Mouse (Mus musculus) kidney, adult 9 months (tissue): ENCODE data around the gene Ppp1r37.
"Not testable (repeated sequence)": the region's sequence is repeated elsewhere in the genome, so short reads cannot be mapped to it uniquely, and the experiment has no call there.

Experiments used
- DNase-seq: peaks from one replicate; pipeline ENCODE4 v3.0.0; 2022

Ppp1r37 gene

DNA sequence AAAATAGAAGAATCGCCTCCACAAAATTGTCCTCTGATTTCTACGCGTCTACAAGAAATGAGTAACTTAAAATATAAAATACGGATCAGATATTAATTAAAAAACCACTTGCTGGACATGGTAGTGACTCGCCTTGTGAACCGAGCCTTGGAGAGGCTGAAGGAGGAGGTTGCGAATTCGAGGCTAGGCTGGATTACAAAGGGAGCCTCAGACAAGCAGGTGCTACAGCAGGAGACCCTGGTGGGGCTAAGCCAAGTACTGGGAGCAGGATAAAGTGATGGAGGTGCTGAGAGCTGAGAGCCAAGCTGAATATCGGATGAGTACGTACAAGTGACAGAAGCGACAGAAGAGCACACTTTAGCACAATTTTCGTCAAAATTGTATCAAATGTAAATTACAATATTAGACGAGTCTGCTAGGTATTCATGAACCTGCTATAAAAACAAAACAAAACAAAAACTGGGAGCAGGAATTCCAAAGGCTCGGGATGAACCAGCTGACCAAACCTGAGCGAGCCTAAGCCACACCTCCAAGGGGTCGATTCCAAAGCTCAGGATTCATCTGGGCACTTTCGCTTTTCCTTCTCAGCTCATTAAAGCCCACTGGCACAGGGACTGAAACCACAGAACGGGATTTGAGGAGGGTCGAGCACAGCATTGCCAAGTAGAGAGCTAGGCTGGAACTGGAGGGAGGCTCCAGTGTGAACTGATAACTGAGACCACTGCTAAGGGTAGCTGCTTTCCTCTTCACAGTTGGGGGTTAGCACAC, at the start of gene Ppp1r37:
Gene Ppp1r37 (minus strand): TSS at position 434 of the 768 bp plus-strand sequence.
- peak; percentile 77 for DNase-seq

DNA sequence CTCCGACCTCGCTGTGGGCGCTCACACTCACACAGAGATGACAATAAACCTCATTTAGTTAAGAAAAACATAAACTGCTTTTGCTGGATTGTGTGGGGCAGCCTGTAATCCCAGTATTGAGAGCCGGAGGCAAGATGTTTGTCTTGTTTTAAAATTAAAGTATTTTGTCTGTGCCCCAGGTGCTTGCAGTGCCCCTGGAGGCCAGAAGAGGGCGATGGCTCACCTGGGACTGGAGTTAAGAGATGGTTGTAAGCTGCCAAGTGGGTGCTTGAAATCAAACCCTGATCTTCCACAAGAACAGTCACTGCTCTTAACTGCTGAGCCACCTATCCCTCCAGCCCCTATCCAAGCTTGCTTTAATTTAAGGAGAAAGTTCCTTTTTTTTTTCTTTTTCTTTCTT, 48.1 kb upstream of the Ppp1r37 start:
- no peak for DNase-seq

DNA sequence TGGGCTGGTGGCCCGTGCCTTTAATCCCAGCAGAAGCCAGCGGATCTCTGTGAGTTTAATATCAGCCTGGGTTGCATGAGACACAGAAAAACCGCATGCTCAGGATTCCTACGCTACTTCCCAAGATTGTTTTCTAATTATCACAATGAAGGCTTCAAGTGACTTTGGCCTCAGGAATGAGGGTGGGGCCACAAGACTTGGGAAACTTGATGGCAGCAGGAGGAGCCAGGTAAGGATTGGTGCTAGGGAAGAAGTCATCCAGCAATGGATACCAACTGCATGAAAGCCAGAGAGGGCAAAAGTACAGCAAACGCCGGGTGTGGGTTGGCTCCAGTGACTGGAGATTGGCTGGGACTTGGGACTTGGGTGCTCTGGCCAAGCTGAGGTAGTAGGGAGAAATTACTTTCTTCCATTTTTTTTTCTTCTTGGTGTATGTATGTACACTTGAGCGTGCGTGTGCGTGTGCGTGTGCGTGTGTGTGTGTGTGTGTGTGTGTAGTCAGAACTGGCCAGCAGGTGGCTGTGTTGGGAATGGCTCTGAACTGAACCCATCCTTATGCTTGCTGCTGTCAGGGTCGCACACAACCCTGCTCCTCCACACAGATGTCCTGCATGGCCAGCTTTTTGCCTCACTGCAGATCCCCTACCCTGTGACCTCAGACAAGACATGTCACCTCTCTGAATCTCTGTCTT, 46.9 kb upstream of the Ppp1r37 start:
- no peak for DNase-seq

DNA sequence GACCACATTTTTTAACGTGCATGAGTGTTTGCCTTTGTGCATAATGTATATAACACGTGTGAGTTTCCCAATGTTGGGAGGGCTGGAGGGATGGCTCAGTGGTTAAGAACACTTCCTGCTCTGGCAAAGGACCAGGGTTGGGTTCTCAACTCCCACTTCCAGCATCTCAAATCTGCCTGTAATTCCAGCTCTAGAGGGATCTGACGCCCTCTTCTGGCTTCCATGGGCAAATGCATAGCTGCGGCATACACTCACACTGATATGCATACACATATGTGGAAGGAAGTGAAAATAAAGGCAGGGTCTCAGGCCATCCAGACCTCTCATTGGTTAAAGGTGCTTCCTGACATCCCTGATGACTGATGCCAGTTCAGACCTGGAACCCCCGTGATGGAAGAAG, 44.4 kb upstream of the Ppp1r37 start:
- no peak for DNase-seq

DNA sequence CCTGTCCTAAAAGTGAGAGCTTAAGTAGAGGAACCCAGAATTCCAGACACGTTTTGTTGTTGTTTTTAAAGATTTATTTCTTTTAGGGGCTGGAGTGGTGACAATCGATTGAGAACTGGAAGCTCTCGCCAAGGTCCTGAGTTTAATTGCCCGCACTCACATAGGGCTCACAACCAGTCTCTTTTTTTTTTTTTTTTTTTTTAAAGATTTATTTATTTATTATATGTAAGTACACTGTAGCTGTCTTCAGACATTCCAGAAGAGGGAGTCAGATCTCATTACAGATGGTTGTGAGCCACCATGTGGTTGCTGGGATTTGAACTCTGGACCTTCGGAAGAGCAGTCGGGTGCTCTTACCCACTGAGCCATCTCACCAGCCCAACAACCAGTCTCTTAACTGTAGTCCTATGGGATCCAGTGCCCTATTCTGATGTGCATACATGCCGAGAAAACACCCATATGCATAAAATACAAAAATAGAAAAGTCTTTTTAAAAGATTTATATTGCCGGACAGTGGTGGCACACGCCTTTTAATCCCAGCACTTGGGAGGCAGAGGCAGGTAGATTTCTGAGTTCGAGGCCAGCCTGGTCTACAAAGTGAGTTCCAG, 41.8 kb upstream of the Ppp1r37 start:
- not testable (repeated sequence) for DNase-seq

DNA sequence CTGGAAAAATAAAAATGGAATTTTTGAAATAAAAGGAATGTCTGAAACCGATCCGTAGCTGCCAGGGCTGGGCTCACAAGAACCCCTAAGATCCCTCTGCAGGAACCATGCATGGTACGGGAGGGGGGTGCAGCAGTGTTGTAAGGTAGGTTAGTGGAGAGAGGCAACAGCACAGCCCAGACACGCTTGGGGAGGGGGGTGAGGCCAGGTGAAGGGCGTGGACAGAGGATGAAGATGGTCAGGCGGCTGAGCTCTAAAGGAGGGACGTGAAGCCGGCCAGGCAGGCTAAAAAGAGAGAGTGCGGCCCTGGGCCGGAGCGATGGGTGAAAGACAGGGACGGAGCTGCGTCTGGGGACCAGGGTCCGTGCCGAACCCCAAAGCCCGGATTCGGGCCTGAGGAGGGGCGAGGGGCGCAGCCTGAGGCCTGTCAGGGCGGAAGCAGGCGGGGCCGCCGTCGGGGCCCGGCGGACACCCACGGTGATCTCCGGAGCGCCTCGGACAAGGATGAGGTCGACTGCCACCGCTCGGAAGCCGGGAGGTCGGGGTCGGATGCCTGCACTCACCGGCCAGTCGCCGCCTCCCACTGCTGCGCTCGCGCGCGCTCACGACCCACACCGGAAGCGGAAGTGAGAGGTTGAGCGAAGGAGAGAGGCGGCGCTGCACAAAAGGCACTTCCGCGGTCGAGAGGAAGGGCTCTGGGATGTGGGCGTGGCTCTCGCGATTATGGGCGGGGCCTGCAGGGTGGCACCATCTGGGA, 41.2 kb upstream of the Ppp1r37 start, which contains the start of gene Clasrp:
Gene Clasrp (minus strand): TSS at position 638 of the 757 bp plus-strand sequence.
- DNase-seq: peak; percentile 98

DNA sequence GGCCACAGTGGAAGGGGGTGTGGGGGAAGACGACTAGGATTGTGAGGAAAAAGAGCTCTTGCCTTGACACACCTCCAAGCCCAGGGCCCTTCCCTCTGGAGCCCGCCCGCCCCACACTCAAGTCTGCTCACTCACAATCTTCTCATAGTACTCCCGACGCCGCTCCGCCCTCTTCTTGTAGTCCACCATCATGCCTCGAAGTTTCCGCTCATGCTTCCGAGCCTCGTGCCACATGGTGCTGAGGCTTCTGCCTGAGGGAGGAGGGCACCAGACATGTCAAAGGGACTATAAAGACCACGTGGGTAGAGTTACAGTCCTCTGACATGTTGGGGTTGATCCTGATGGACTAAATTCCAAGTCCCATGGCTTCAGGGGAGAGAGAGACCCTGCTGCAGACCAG, 40.2 kb upstream of the Ppp1r37 start:
- no peak for DNase-seq

DNA sequence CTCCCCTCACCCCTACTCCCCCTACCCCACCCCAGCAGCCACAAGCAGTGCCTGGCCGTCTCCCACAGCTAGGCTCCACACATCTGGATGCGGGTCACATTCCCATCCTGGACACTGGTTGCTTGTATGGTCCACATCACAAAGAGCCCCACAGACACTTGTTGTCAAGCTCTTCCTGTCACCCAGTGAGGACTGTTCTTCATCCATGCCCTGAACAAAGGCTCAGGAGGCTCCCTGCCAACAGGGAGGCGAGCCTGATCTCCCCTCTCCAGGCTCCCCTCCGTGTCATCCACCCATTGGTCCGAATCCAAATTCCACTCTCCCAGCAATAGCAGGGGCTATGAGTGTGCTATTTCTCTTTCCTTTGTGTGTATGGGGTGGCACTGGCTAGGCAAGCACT, 37.7 kb upstream of the Ppp1r37 start:
- no peak for DNase-seq

DNA sequence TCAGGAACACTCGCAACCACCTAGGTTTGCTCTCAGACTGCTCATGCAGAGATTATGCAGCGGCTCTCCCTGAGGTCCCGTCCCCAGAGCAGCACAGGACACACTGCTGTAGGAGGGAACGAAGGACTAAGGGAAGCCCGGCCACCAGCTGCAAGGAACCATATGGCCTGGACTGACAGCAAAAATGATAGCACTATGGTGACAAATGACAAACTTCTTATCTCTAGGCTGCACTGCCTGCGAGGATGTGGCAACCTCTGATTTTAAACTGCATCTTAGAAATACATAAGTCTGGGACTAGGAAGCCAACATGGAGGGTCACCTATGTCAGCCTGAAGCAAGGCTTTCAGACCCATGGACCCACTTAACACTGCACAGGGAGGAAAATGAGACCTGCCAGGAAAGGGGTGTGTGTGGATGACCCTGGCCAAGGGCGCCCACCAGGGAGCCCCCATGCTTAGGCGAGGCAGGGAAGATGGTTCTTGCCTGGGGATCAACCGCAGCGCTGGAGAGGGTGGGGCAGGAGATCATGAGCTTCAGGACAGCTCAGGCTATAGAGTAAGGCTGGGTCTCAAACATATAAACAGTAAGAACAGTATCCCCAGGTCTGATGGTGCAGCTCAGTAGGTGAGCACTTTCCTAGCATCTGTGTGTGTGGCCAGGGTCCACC, 30.3 kb upstream of the Ppp1r37 start:
- no peak for DNase-seq

DNA sequence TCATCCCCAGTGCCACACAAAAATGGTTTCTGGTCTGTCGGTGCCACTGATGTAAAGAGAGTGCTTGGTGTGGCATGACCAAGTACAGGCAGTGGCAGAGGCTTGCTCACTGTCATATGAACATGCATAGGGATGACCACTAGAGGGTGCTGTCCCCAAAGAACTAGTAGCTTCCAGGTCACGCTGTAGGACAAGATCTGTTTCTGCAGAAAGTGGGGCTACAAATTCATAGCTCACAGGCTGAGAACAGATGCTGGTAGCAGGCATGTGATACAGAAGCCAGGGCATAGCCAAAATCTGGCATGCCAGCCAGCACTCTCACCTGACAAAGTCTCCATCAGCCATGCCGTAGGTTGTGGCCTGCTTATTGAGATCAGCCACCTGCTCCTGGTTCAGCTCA, 27.0 kb upstream of the Ppp1r37 start:
- peak; percentile 79 for DNase-seq

DNA sequence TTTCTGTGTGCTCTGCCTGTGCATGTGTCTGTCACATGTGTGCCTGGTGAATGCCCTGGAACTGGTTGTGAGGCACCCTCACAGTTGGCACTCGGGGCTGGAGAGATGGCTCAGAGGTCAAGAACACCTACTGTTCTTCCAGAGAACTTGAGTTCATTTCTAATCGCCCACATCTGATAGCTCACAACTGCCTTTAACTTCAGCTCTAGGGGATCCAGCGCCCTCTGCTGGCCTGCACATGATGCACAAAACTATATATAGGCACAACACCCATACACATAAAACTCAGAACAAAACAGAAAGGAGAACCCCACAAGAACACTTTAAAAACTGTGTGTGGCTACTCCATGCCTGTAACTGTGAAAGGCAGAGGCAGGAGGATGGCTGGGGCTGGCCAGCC, 26.3 kb upstream of the Ppp1r37 start:
- DNase-seq: peak; percentile 58

DNA sequence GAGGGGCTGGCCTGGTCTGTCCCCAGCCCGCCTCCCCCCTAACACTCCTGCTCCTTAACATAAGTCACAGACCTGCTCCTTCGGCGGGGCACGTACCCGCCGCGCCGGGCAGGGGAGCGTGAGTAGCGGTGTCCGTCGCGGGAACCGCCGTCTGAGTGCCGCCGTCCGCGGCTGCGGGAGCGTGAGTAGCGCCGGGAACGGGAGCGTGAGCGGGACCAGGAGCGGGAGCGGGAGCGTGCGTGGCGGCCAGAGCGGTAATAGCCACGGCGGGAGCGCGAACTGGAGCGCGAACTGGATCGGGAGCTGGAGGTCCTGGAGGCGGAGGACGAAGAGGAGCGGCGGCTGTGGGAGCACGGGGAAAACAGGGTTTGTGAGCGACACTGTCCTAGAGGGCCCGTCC, 23.4 kb upstream of the Ppp1r37 start:
- DNase-seq: no peak

DNA sequence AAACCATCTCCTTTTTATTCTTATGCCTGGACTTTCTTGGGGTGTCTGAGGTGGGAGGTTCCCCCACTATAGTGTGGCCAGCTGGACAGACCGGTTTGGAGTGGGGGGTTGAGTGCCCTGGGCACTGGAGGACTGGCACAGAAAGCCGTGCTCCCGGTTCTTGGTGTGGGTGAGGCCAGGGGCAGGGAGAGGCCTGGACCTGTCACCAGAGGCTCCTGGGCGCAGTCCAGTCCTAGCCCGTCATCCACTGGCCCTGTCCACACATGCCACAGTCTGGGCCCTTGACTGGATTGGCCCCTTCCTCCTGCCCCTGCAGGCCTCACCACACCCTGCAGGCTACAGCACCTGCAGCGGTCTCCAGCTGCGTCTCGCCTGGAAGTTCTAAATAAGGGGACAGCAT, 17.8 kb upstream of the Ppp1r37 start:
- no peak for DNase-seq

DNA sequence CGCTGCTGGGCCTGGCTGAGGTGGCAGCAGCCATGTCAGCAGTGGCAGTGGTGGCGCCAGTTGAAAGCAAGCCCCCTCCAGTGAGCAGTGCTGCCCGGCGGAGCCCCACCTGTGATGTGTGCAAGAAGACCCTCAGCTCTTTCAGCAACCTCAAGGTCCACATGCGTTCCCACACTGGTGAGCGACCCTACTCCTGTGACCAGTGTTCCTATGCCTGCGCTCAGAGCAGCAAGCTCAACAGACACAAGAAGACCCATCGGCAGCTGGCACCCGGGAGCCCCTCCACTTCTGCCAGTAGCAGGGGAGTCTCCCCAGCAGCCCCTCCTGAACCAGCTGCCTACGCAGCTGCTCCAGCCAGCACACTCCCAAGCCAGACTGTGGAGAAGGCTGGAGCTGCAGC, 16.9 kb upstream of the Ppp1r37 start:
- no peak for DNase-seq

DNA sequence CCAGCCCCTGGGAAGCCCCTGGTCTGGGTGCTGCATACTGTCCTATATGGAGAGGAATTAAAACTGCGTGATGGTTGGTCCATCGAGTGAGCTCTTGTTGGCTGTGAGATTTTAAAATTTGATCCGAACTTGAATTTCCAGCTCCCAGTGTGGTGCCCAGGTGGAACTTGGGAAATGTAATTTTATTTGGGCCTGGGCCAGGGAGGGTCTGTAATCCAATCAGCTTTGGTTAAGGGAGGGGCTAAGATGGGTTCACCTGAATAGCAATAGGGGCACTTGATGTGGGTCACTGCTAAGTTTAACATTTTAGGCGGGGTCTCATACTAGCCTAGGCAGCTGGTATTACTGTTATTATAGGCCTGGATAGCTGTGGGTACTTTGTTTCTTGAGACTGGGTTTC, 15.6 kb upstream of the Ppp1r37 start:
- DNase-seq: no peak

DNA sequence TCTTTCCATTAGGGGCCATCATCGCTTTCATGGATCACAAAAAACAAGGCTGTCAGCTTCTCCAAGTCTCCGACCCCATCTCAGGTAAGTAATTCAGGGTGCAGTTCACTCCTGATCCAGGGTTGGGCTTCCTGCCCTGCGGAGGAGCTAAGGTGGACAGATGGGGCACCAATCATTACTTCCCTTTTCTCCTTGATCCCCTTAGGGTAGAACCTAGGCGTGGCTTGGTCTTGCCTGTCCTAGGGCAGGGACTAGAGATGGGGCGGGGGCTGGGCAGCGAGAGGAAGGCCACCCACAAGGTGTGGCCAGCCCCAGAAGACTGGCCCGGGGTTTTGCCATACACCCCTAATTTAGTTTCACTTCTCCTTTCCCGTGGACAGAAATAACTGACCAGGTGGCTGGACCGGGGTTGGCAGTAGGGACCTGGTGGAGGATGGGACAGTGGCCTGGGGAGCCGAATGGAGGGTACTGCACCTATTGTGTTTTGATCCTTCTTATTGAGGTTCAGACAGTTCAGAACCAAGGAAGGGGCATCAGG, 15.1 kb upstream of the Ppp1r37 start:
- DNase-seq: no peak

DNA sequence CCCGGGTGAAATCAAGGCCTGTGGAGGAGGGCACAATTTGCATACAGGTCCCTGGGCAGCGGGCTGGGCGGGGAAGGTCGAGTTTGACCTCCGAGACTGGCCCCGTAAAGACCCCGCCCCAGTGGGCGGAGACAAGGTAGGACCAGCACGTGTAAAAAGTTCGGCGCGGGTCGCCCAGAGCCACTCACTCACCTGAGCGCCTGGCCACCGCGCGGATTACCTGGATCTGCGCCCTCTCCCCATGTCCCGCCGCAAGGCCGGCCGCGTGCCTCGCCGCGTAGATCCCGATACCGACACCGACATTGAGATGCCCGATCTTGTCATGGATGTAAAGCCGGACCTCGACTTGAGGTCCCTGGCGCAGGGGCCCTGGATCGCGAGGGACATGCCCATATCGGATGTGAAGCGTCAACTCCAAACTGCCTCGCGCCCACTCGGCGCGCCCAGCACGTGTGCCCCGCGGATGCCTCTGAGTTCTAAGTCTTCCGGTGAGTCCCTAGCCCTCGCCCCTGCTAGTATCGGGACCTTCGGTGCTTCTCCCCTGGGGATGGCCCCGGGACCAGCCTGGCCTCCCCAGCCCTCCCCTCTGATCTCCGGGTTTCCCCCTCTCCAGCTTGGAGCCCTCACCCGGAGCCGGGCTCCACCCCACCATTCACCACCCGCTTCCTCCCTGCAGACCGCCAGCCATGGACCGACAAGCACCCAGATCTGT, 14.4 kb upstream of the Ppp1r37 start, which contains the start of the genes Zfp296 and Gemin7:
Gene Zfp296 (plus strand): TSS at position 147 of the 712 bp plus-strand sequence.
Gene Gemin7 (minus strand): TSS at position 455 of the 712 bp plus-strand sequence.
- peak; percentile 54 for DNase-seq

DNA sequence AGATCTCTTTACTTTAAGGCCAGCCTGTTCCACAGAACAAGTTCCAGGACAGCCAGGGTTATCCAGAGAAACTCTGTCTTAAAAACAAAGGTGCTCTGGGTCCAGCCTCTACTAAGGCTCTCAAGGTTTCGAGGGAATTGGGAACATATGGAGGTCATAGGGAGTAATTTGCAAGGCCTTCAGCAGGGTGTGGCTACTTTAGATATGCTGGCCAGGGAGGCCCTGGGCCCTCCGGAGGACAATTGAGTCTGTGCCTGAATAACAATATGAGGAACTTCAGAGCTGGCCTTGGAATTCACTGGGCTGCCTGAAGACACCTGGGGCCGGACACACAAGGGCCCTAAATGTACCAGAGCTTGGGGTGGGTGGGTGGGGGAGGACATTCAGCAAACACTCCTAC, 12.7 kb upstream of the Ppp1r37 start:
- no peak for DNase-seq

DNA sequence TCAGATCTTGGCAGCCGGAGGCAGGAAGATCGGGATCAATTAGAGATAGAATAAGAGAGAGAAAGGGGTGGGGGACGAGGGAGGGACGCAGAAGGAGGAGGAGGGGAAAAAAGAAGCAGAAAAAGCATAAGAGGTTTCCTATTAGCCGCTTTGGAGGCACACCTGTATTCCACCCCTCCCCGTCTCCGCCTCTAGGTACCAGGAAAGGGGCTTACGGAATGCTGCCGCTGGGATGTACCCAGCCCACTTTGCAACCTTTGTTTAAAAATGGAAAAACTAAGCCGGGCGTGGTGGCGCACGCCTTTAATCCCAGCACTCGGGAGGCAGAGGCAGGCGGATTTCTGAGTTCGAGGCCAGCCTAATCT, 10.9 kb upstream of the Ppp1r37 start:
- DNase-seq: no peak

DNA sequence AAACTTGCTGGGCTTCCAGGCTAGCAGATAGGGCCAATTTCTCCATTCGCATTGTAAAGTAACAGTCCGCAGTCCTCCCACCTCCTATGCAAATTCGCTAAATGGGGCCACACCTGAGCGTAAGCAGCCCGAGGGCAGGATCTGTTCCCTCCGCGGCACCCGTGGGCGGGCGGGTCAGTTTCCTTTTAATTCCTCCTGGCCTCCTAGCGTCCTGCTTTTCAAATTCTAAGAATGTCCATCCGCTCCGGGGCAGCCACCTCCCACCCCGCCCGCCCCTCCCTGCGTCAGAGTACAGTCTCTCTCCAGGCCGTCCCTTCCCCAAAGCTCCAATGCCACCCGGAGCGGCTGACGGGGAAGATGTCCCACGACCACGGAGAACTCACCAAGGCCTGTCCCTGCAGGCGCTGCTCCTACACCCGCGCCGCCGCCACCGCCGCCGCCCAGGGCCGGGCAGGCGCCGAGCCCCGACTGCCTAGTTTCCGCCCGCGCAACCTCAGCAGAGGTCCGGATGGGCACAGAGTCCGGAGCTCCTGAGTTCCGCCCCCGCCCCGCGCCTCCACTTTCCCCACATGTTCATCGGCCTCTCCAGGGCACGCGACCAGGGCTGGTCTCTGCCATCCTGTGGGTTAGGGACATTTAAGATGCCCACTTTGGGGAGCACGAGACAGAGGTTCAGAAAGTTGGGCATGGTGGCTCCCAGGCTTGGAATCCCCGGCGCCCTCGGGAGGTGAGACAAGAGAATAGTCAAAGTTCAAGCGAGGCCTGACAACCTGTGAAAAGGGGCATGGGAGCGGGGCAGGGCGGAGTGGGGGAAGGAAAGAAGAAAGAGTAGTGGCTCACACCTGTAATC, 10.3 kb upstream of the Ppp1r37 start:
- peak; percentile 78 for DNase-seq

DNA sequence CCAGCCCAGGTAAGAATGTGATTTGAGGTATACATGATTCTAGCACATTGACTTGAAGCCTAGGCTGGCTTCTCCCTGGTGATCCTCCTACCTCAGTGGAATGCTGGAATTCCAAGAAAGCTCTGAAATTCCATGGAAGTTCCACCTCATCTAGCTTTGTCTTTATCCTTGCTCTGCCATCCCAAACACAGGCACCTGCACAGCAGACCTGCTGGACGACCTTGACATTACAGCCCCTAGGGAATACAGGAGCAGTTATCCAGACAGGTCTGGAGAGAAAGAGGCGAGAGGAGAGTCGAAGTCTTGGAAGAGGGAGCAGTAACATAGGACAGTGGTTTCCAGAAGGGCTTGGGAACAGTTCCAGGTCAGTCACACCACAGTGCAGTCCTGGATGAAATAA, 6.8 kb upstream of the Ppp1r37 start:
- DNase-seq: no peak
